Mouse (Mus musculus): ENCODE data around the gene Kcnab2.

- TF ChIP-seq CTCF (IDR thresholded peaks at IDR 0.05) (no peak), EP300 (IDR thresholded peaks at IDR 0.05) (no peak)
Measured at GRCm38 (mm10) chr4:152514884-152515283, 37.2 kb upstream of the Kcnab2 start.

Data from lung, postnatal 0 days (tissue).